Mouse (Mus musculus) kidney, adult 8-10 months (tissue): ENCODE results near the gene Olfr547.
A peak's percentile ranks its signal among the peaks of the same experiment; 100 is the strongest.
"Not testable (repeated sequence)": the region's sequence is repeated elsewhere in the genome, so short reads cannot be mapped to it uniquely, and the experiment has no call there.

ENCODE experiments used
- DNase-seq, 2 experiments: peaks; one replicate each; pipeline ENCODE4 v3.0.0; 2022

Gene Olfr547

DNA sequence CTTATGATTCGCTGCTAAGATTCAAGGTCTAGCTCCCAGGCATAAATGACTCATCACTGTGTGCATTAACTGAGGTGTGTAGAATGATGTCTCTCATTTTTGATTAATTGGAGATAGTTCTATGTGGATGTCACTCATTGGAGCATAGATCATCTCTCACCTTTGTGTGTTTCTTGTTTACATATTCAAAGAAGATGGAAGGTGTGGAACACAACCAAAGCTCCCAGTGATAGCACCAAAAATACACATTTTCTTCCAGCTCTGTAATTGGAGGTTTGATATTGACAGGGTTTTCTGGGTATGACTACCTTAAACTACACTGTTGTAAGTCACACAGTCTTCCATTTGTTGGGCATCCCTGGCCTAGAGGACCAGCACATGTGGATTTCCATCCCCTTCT, at the start of gene Olfr547:
Olfr547 (plus strand) TSS at position 301 of the 400 bp plus-strand sequence.
- DNase-seq: no peak

DNA sequence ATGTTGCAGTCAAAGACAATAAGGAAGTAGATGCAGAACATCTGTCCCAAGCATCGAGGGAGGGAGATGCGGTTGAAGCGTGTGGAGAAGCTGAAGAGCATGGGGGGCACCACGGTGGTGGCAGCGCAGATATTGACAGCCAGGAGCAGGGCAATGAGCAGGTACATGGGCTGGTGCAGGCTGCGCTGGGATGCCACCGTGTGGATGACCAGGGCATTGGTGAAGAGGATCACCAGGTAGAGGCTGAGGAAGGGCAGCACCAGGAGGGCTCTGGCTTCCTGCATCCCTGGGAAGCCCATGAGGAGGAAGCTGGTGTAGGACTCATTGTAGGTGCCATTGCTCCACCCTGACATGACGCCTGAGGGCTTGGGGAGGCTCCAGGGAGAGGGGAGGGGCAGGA, 49.8 kb upstream of the Olfr547 start:
- not testable (repeated sequence) for DNase-seq

- DNase-seq: no peak
These were observed 48.4 kb upstream of the Olfr547 start for GRCm38 (mm10) chr7:102486105-102486504.

GRCm38 (mm10) chr7:102488161-102488560, 46.4 kb upstream of the Olfr547 start, which contains the start of gene Olfr544:
Olfr544 (minus strand) TSS chr7:102488313.
- no peak for DNase-seq

DNA sequence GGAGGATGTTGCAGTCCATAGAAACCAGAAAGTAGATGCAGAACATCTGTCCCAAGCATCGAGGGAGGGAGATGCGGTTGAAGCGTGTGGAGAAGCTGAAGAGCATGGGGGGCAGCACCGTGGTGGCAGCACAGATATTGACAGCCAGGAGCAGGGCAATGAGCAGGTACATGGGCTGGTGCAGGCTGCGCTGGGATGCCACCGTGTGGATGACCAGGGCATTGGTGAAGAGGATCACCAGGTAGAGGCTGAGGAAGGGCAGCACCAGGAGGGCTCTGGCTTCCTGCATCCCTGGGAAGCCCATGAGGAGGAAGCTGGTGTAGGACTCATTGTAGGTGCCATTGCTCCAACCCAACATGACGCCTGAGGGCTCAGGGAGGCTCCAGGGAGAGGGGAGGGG, 40.1 kb upstream of the Olfr547 start:
- DNase-seq: not testable (repeated sequence)

GRCm38 (mm10) chr7:102499473-102499872, 35.1 kb upstream of the Olfr547 start, which contains the start of gene Olfr545:
Olfr545 (minus strand) TSS chr7:102499573.
- DNase-seq: no peak

DNA sequence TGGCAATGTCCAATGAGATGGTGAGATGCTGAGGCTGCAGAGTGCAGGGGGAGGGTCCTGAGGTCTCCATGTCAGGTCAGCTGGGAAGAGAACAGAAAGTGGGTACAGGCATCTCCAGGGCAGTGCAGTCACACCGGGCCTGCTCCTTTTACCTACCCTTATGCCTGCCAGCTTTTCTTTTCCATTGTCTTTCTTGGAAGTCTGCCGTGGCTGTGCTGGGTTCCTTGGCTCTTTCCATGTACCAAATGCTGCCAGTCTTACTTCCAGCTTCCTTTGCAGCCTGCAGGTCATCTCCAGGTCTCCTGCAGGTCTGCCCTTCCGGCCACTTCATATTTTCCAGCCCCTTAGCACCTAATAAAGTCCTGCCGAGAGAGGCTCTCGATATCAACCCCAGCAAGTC, 32.6 kb upstream of the Olfr547 start:
- DNase-seq: no peak

- DNase-seq: peak; percentile 53 to 81
These were observed 27.7 kb upstream of the Olfr547 start for GRCm38 (mm10) chr7:102506848-102507247.

GRCm38 (mm10) chr7:102508066-102508465, 26.5 kb upstream of the Olfr547 start:
- DNase-seq: no peak

DNA sequence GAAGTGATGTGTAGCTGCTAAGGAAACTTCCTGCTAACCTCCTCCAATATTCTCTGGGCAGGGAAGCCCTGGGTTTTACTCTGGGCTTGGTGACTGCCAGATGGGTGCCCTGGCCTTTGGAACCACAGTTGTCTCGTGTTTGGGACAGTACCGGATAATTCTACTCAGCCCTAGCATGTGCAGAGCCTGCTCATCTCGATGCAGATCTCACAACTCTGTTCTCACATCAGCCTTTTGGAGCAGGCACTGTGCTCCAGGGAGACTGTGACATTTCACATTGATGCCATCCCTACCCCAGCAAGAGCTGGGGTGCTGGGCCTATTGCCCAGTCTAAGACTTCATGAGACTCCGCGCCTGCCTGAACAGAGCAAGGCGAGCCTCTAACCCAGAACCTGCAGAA, 25.9 kb upstream of the Olfr547 start:
- DNase-seq: no peak

DNA sequence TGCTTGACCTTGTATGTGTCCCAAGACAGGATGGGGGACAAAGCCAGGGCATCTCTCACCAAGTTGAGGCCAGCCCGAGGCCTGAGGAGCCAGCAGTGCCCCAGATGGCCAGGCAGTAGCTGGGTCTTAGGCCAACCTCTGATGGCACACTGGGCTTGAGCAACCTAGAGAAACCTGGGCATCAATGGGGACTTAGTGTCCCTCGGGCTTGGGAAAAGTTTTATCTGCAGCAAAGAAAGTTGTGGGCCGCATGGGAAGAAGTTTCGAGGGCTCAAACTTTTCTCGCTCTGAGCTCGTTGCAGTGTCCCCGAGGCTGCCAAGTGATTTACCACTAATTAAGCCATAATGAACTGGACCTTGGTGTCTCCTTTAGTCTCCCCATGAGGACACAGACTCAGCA, 24.8 kb upstream of the Olfr547 start:
- no peak for DNase-seq

- no peak for DNase-seq
These were observed 22.6 kb upstream of the Olfr547 start for GRCm38 (mm10) chr7:102511927-102512326.

GRCm38 (mm10) chr7:102512814-102513435, 21.6 kb upstream of the Olfr547 start:
- DNase-seq: peak; percentile 57 to 73

DNA sequence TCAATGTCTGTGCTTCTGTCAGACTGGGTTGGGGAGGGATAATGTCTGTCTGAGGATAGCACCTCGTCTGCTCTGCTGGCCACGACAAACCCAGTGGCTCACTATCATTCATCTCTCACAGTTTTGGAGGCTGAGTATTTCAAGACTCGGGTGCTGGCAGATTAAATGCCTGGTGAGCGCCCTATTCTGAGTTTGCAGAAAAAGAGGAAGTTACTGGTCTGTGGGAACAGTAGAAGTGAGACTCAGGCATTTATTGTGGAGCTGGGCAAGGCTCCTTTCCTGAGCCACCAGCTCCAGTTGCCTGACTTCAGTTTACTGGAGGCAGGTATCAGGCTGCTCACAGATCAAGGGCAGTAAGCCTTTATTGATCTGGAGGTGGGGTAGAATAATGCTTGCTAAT, 20.4 kb upstream of the Olfr547 start:
- DNase-seq: no peak

- peak in 1 of 2 experiments; percentile 14 for DNase-seq
These were observed 18.1 kb upstream of the Olfr547 start for GRCm38 (mm10) chr7:102516261-102517050.

GRCm38 (mm10) chr7:102517051-102517335, 17.6 kb upstream of the Olfr547 start:
- DNase-seq: no peak

GRCm38 (mm10) chr7:102529052-102529451, 5.5 kb upstream of the Olfr547 start:
- no peak for DNase-seq

DNA sequence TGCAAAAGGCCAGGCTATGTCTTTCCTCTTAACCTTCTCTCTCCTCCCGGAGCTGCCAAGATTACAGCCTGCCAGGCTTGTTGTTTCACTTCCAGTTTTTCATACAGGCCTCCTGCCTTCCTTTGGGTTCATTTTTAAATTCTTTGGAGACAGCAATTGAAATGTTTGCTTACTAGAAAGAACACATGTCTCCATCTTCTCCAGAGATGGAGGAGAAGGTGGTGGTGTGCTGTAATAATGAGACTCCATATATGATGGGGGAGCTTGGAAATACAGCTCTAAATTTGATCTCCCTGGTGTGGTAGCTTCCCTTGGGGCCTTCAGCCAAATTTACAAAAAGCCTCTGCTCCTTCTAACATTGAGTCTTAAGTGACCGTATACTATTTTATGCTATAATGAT, 6.0 kb downstream of the Olfr547 start, which contains the start of gene Olfr548-ps1:
Olfr548-ps1 (plus strand) TSS at position 301 of the 400 bp plus-strand sequence.
- DNase-seq: no peak

- no peak for DNase-seq
These were observed 6.7 kb downstream of the Olfr547 start for GRCm38 (mm10) chr7:102541251-102541650.

- no peak for DNase-seq
These were observed 15.0 kb downstream of the Olfr547 start, which contains the start of gene Olfr549 for GRCm38 (mm10) chr7:102549570-102549969. Olfr549 (plus strand) TSS chr7:102549870.

GRCm38 (mm10) chr7:102553279-102553678, 18.7 kb downstream of the Olfr547 start:
- no peak for DNase-seq

- peak; percentile 93 to 95 for DNase-seq
These were observed 30.7 kb downstream of the Olfr547 start, which contains the start of gene Trim21 for GRCm38 (mm10) chr7:102564999-102565997. Trim21 (minus strand) TSS chr7:102565486.

- no peak for DNase-seq
These were observed 31.7 kb downstream of the Olfr547 start for GRCm38 (mm10) chr7:102566219-102566618.
